Mouse (Mus musculus): Measurements from ENCODE around the gene Pafah1b1. TPM values are rescaled to one million over a fixed set of nuclear protein-coding genes. Genes with fewer than 3 reads are reported as not detected.

The Pafah1b1 gene
- polyA plus RNA-seq (2016; fragmentation: Nextera tagmentation; extraction: Ambion mirVana), result 54.3 and 54.7 TPM in 2 replicates

- Histone ChIP-seq H3K4me2 (peak within 1 kb of the TSS; percentile 76), H3K9ac (peak within 1 kb of the TSS; percentile 98), H3K4me1 (peaks cover 39% of the 10 kb centered on the region), H3K4me3 (peak within 1 kb of the TSS; percentile 99), H3K27ac (peak within 1 kb of the TSS; percentile 100), H3K9me3 (replicated peaks) (no peaks in the 10 kb centered on the region), H3K27me3 (replicated peaks) (0 out of 2 replicates have a peak, but pooled peaks cover 5% of the 10 kb centered on the region), H3K36me3 (no peaks in the 10 kb centered on the region)
- peak; percentile 95 for ATAC-seq
- WGBS (ENCODE audit: insufficient replicate concordance), result 2% methylated on average over 38 of the region's 56 CpGs
These were observed at the start of gene Pafah1b1 for GRCm38 (mm10) chr11:74724235-74724791. Gene Pafah1b1, minus strand, starts transcription at chr11:74724670.

- no peak overlapping the region for H3K27ac ChIP-seq
- peak overlapping the region; percentile 87 for H3K4me2 ChIP-seq
- H3K4me3 ChIP-seq, result no peak overlapping the region
- H3K9me3 ChIP-seq (replicated peaks), result no peaks in the 10 kb centered on the region
- no peak for ATAC-seq
- H3K36me3 ChIP-seq, result peaks cover 44% of the 10 kb centered on the region
- no peak overlapping the region for H3K9ac ChIP-seq
- peaks cover 23% of the 10 kb centered on the region for H3K4me1 ChIP-seq
- no peaks in the 10 kb centered on the region for H3K27me3 ChIP-seq (replicated peaks)
- 66% methylated on average over 2 of the region's 2 CpGs for WGBS (ENCODE audit: insufficient replicate concordance)
These were observed 47.9 kb upstream of the Pafah1b1 start for GRCm38 (mm10) chr11:74772386-74772785.

- no peak for ATAC-seq
- peak overlapping the region; percentile 87 for H3K4me2 ChIP-seq
- peaks cover 36% of the 10 kb centered on the region for H3K36me3 ChIP-seq
- H3K27ac ChIP-seq, result no peak overlapping the region
- H3K4me3 ChIP-seq, result peak overlapping the region; percentile 93
- peak overlapping the region; percentile 83; the same call in 1 of the 2 replicates for H3K9ac ChIP-seq
- WGBS (ENCODE audit: insufficient replicate concordance), result 57% methylated on average over 4 of the region's 4 CpGs
- no peaks in the 10 kb centered on the region for H3K9me3 ChIP-seq (replicated peaks)
- H3K4me1 ChIP-seq, result peaks cover 23% of the 10 kb centered on the region
- H3K27me3 ChIP-seq (replicated peaks), result no peaks in the 10 kb centered on the region
These were observed 47.2 kb upstream of the Pafah1b1 start for GRCm38 (mm10) chr11:74771650-74772049.

GRCm38 (mm10) chr11:74771234-74771633 lies 46.8 kb upstream of the Pafah1b1 start:
- Histone ChIP-seq H3K4me2 (peak overlapping the region; percentile 87), H3K9ac (peak overlapping the region; percentile 83), H3K9me3 (replicated peaks) (no peaks in the 10 kb centered on the region), H3K27ac (peak overlapping the region; percentile 88), H3K4me3 (peak overlapping the region; percentile 93), H3K36me3 (peaks cover 33% of the 10 kb centered on the region), H3K4me1 (peaks cover 23% of the 10 kb centered on the region), H3K27me3 (replicated peaks) (no peaks in the 10 kb centered on the region)
- 0 out of 2 replicates have a peak, but pooled peaks have one; percentile 32 for ATAC-seq
- WGBS (ENCODE audit: insufficient replicate concordance), result 6% methylated on average over 8 of the region's 8 CpGs

GRCm38 (mm10) chr11:74770595-74771207 lies 46.2 kb upstream of the Pafah1b1 start, which contains the start of gene Mettl16:
Gene Mettl16, plus strand, starts transcription at chr11:74770830.
- Histone ChIP-seq H3K4me1 (peaks cover 23% of the 10 kb centered on the region), H3K27me3 (replicated peaks) (no peaks in the 10 kb centered on the region), H3K36me3 (peaks cover 27% of the 10 kb centered on the region), H3K27ac (peak within 1 kb of the TSS; percentile 88), H3K9me3 (replicated peaks) (no peaks in the 10 kb centered on the region), H3K4me2 (peak within 1 kb of the TSS; percentile 87), H3K4me3 (peak within 1 kb of the TSS; percentile 93), H3K9ac (peak within 1 kb of the TSS; percentile 83)
- peak; percentile 92 for ATAC-seq
- whole genome bisulfite sequencing (ENCODE audit: insufficient replicate concordance), result under 1% methylated on average over 43 of the region's 43 CpGs

GRCm38 (mm10) chr11:74770037-74770436 lies 45.6 kb upstream of the Pafah1b1 start:
- Histone ChIP-seq H3K27ac (peak overlapping the region; percentile 88; the same call in 1 of the 2 replicates), H3K9me3 (replicated peaks) (no peaks in the 10 kb centered on the region), H3K27me3 (replicated peaks) (no peaks in the 10 kb centered on the region), H3K4me2 (peak overlapping the region; percentile 87), H3K36me3 (peaks cover 21% of the 10 kb centered on the region), H3K9ac (peak overlapping the region; percentile 83), H3K4me1 (peaks cover 23% of the 10 kb centered on the region), H3K4me3 (peak overlapping the region; percentile 93)
- no peak for ATAC-seq
- 71% methylated on average over 9 of the region's 9 CpGs for WGBS (ENCODE audit: insufficient replicate concordance)

GRCm38 (mm10) chr11:74768045-74768444 lies 43.6 kb upstream of the Pafah1b1 start:
- Histone ChIP-seq H3K4me1 (peaks cover 23% of the 10 kb centered on the region), H3K36me3 (peaks cover under 1% of the 10 kb centered on the region; the same call in 1 of the 2 replicates), H3K27ac (no peak overlapping the region), H3K4me2 (no peak overlapping the region), H3K9me3 (replicated peaks) (no peaks in the 10 kb centered on the region), H3K4me3 (no peak overlapping the region), H3K9ac (no peak overlapping the region), H3K27me3 (replicated peaks) (no peaks in the 10 kb centered on the region)
- no peak for ATAC-seq
- WGBS (ENCODE audit: insufficient replicate concordance), result 25% methylated on average over 6 of the region's 6 CpGs

GRCm38 (mm10) chr11:74767469-74767868 lies 43.0 kb upstream of the Pafah1b1 start:
- no peaks in the 10 kb centered on the region for H3K9me3 ChIP-seq (replicated peaks)
- H3K27ac ChIP-seq, result no peak overlapping the region
- H3K27me3 ChIP-seq (replicated peaks), result no peaks in the 10 kb centered on the region
- no peak overlapping the region for H3K4me2 ChIP-seq
- H3K9ac ChIP-seq, result no peak overlapping the region
- WGBS (ENCODE audit: insufficient replicate concordance), result 92% methylated on average over 4 of the region's 4 CpGs
- no peak for ATAC-seq
- no peaks in the 10 kb centered on the region for H3K36me3 ChIP-seq
- H3K4me3 ChIP-seq, result no peak overlapping the region
- H3K4me1 ChIP-seq, result peaks cover 19% of the 10 kb centered on the region

- Histone ChIP-seq H3K27me3 (replicated peaks) (no peaks in the 10 kb centered on the region), H3K4me3 (no peak overlapping the region), H3K9ac (no peak overlapping the region), H3K4me2 (no peak overlapping the region), H3K9me3 (replicated peaks) (no peaks in the 10 kb centered on the region), H3K27ac (no peak overlapping the region), H3K36me3 (no peaks in the 10 kb centered on the region), H3K4me1 (no peaks in the 10 kb centered on the region)
- 69% methylated on average over 10 of the region's 10 CpGs for WGBS (ENCODE audit: insufficient replicate concordance)
- ATAC-seq, result no peak
These were observed 39.6 kb upstream of the Pafah1b1 start for GRCm38 (mm10) chr11:74763960-74764625.

- Histone ChIP-seq H3K27me3 (replicated peaks) (no peaks in the 10 kb centered on the region), H3K27ac (no peak overlapping the region), H3K9ac (no peak overlapping the region), H3K9me3 (replicated peaks) (no peaks in the 10 kb centered on the region), H3K4me1 (no peaks in the 10 kb centered on the region), H3K4me2 (no peak overlapping the region), H3K4me3 (no peak overlapping the region), H3K36me3 (no peaks in the 10 kb centered on the region)
- 50% methylated on average over 12 of the region's 12 CpGs for WGBS (ENCODE audit: insufficient replicate concordance)
- no peak for ATAC-seq
These were observed 36.7 kb upstream of the Pafah1b1 start for GRCm38 (mm10) chr11:74761011-74761705.

GRCm38 (mm10) chr11:74756631-74757030 lies 32.2 kb upstream of the Pafah1b1 start:
- H3K36me3 ChIP-seq, result no peaks in the 10 kb centered on the region
- H3K4me2 ChIP-seq, result no peak overlapping the region
- H3K27me3 ChIP-seq (replicated peaks), result no peaks in the 10 kb centered on the region
- H3K27ac ChIP-seq, result no peak overlapping the region
- no peaks in the 10 kb centered on the region for H3K9me3 ChIP-seq (replicated peaks)
- H3K9ac ChIP-seq, result no peak overlapping the region
- no peak overlapping the region for H3K4me3 ChIP-seq
- no peak for ATAC-seq
- 56% methylated on average over 2 of the region's 2 CpGs for WGBS (ENCODE audit: insufficient replicate concordance)
- H3K4me1 ChIP-seq, result no peaks in the 10 kb centered on the region

Measured in liver, embryonic 12.5 days (tissue).